Mouse (Mus musculus): ENCODE measurements around the gene Gemin5. TPM values are rescaled to one million over a fixed set of nuclear protein-coding genes. Genes with fewer than 3 reads are reported as not detected.

The Gemin5 gene
- polyA plus RNA-seq, 1 experiment, result 15.6 TPM

GRCm38 (mm10) chr11:58093021-58093528 lies 75.3 kb downstream of the Gemin5 start, which contains the start of gene Gm12248:
TSS of gene Gm12248 (minus strand) at chr11:58093134.
- DNase-seq (ENCODE audit: low read depth), result no peak
- no peak for TF ChIP-seq POLR2A (IDR thresholded peaks at IDR 0.05; ENCODE audit: borderline replicate concordance, extremely low read depth, insufficient read depth, insufficient read length, poor library complexity, severe bottlenecking)

DNA sequence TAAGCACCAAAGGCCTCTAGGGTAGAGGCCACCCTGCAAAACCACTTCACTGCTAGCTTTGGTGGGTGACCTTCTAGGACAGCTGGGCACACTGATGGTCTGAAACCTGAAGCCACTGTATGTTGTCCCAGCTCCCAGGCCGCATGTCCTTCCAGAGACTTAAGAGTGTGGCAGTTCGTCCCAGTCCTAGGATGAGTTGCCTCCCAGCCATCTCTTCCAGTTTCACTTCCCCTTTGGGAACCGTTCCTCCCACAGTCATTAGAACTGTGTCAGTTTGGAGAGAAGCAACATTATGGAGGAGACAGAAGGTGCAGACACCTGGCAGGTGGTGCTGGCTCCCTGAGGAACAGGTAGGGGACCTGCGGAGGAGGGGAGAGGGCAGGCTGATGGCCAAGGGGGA lies 75.8 kb downstream of the Gemin5 start:
- no peak for DNase-seq (ENCODE audit: low read depth)
- no peak for TF ChIP-seq POLR2A (IDR thresholded peaks at IDR 0.05; ENCODE audit: borderline replicate concordance, extremely low read depth, insufficient read depth, insufficient read length, poor library complexity, severe bottlenecking)
- TF ChIP-seq CTCF (IDR thresholded peaks at IDR 0.05; ENCODE audit: borderline replicate concordance, extremely low read depth, insufficient read depth, insufficient read length), result no peak

DNA sequence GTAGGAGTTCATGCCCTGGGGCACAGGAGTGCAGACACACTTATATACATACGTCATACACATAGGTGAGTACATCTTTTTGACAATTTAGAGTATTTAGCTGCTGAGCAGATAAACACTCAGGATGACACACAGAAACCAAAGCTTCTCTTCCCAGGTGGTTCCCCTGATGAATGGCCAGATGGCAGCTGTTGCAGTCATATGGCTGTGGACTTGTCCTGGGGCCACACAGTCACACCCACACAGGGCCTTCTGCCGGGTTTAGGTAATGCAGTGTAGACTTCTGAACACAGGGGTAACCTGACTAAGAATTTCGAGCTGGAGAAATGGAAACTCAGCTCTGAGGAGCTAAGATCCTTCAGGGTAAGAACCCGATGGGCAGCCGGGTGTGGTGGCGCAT lies 86.6 kb downstream of the Gemin5 start:
- DNase-seq (ENCODE audit: low read depth), result no peak
- no peak for TF ChIP-seq POLR2A (IDR thresholded peaks at IDR 0.05; ENCODE audit: borderline replicate concordance, extremely low read depth, insufficient read depth, insufficient read length, poor library complexity, severe bottlenecking)
- no peak for TF ChIP-seq CTCF (IDR thresholded peaks at IDR 0.05; ENCODE audit: borderline replicate concordance, extremely low read depth, insufficient read depth, insufficient read length)

- TF ChIP-seq CTCF (IDR thresholded peaks at IDR 0.05; ENCODE audit: borderline replicate concordance, extremely low read depth, insufficient read depth, insufficient read length), result no peak
- no peak for TF ChIP-seq POLR2A (IDR thresholded peaks at IDR 0.05; ENCODE audit: borderline replicate concordance, extremely low read depth, insufficient read depth, insufficient read length, poor library complexity, severe bottlenecking)
- DNase-seq (ENCODE audit: low read depth), result no peak
Observed at GRCm38 (mm10) chr11:58077270-58077669, 91.1 kb downstream of the Gemin5 start.

DNA sequence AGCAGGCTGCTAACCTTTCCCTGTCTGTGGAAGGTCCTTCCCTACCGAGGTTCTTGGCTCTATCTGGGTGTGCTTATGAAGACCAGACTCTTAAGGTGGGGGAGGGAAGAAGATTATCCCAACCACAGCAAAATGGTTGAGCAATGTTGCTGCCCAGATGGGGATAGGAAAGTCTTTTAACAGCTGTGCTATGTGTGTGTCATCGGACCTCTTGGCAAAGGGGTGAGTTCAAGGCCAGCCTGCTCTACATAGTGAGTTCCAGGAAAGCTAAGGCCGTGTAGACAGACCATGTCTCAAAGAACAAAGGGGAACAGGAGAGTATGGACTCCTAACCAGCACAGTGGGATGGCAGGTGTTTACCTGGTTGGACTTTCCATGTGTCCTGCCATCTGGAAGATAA lies 95.4 kb downstream of the Gemin5 start:
- TF ChIP-seq CTCF (IDR thresholded peaks at IDR 0.05; ENCODE audit: borderline replicate concordance, extremely low read depth, insufficient read depth, insufficient read length), result no peak
- no peak for DNase-seq (ENCODE audit: low read depth)

Other genes with a start within 250 kb of the Gemin5 start
- gene Larp1, start 159.5 kb downstream of the Gemin5 start, polyA plus RNA-seq (2012; rRNA removed), result 36.5 and 57.6 TPM in 2 replicates
- gene Gm12248, start 75.4 kb downstream of the Gemin5 start, polyA plus RNA-seq (2012; rRNA removed), result not detected in 2 replicates
- gene Cnot8, start 64.4 kb downstream of the Gemin5 start, polyA plus RNA-seq (2012; rRNA removed), result 103 and 123 TPM in 2 replicates
- 56.5 and 73.0 TPM in 2 replicates for gene Mrpl22, start 3.1 kb upstream of the Gemin5 start, polyA plus RNA-seq (2012; rRNA removed)
- gene Igtp, start 31.0 kb upstream of the Gemin5 start, polyA plus RNA-seq (2012; rRNA removed), result 0.82 and 1.2 TPM in 2 replicates
- 0.61 and 1.2 TPM in 2 replicates for gene Irgm2, start 31.1 kb upstream of the Gemin5 start, polyA plus RNA-seq (2012; rRNA removed)
- not detected in 2 replicates for gene 4930438A08Rik, start 106.3 kb upstream of the Gemin5 start, polyA plus RNA-seq (2012; rRNA removed)
- gene Zfp692, start 138.5 kb upstream of the Gemin5 start, polyA plus RNA-seq (2012; rRNA removed), result 43.0 and 83.0 TPM in 2 replicates
- gene Zfp672, start 161.8 kb upstream of the Gemin5 start, polyA plus RNA-seq (2012; rRNA removed), result 41.9 and 47.0 TPM in 2 replicates
- 39.9 and 46.8 TPM in 2 replicates for gene Sh3bp5l, start 162.2 kb upstream of the Gemin5 start, polyA plus RNA-seq (2012; rRNA removed)
- gene Lypd8, start 210.5 kb upstream of the Gemin5 start, polyA plus RNA-seq (2012; rRNA removed), result 0.27 and 0.34 TPM in 2 replicates

Data from brain, embryonic 14.5 days (tissue).